Mouse (Mus musculus): Measurements from ENCODE around the gene Ephb2.

- TF ChIP-seq CTCF (IDR thresholded peaks at IDR 0.05; ENCODE audit: extremely low read depth, insufficient read depth, insufficient read length, insufficient replicate concordance): no peak
- no peak for TF ChIP-seq POLR2A (IDR thresholded peaks at IDR 0.05; ENCODE audit: low read depth, low read length)
Observed at GRCm38 (mm10) chr4:136708956-136709355, 126.8 kb downstream of the Ephb2 start.

Data from spleen, adult 2 months (tissue).